Comparison of ENCODE assay signal across 17 mouse cellular contexts in genomic region chr9:25683635-25684333, GRCm38 (mm10).
"Had no signal": no experiment of that assay in that cellular context is flagged by ENCODE, and none has a peak within 500 bp of the region (broad histone marks: within the 10 kb centered on the region; RNA-seq: fewer than 3 reads in every experiment).

No protein-coding gene starts in this region.

- H3K4me2 ChIP-seq: liver, embryonic 12.5 days; lung, embryonic 14.5 days; midbrain, embryonic 11.5 days; stomach, embryonic 15.5 days had no signal

- H3K9ac ChIP-seq: liver, embryonic 12.5 days; liver, embryonic 14.5 days; lung, embryonic 14.5 days; stomach, embryonic 15.5 days had no signal

- H3K36me3 ChIP-seq: liver, embryonic 12.5 days; stomach, embryonic 15.5 days had no signal

- H3K4me3 ChIP-seq: liver, embryonic 12.5 days; megakaryocyte, embryonic 14.5 days; stomach, embryonic 15.5 days had no signal

- H3K9me3 ChIP-seq: liver, embryonic 12.5 days; megakaryocyte, embryonic 14.5 days; stomach, embryonic 15.5 days had no signal

- H3K4me1 ChIP-seq: liver, embryonic 12.5 days; megakaryocyte, embryonic 14.5 days; stomach, embryonic 15.5 days had no signal

- H3K27ac ChIP-seq: liver, embryonic 12.5 days; liver, embryonic 14.5 days; macrophage; stomach, embryonic 15.5 days; stomach, postnatal 0 days had no signal

- H3K27me3 ChIP-seq: liver, embryonic 12.5 days; megakaryocyte, embryonic 14.5 days; stomach, embryonic 15.5 days had no signal

- DNase-seq: lung, adult 18-20 months; lung, embryonic 14.5 days; lung, postnatal 10 days; lung, postnatal 36 days; midbrain, embryonic 14.5 days; right cerebral cortex, postnatal 14 days; thymus, adult 2 months; thymus, postnatal 25 days; thymus, postnatal 4 days had no signal

- ATAC-seq: liver, embryonic 12.5 days; midbrain, embryonic 16.5 days had no signal
